Mouse (Mus musculus) thymus, adult 2 months (tissue): ENCODE results near the gene Rfk. TPM values are rescaled to one million over a fixed set of nuclear protein-coding genes. Genes with fewer than 3 reads are reported as not detected.

Source experiments
- DNase-seq: peaks from one replicate; pipeline ENCODE4 v3.0.0; 2021
- H3K27ac ChIP-seq: fragments of 200-500 bp; 2 replicates; pipeline ENCODE4 v1.5.1; 2012; ENCODE audit warnings: low read length, control low read depth; ENCODE audit not compliant: control insufficient read depth, insufficient read depth
- H3K27me3 ChIP-seq: fragments of 200-500 bp; 2 replicates; pipeline ENCODE4 v1.6.1; 2012; ENCODE audit warnings: mild to moderate bottlenecking, low read length, moderate library complexity, mixed read lengths; ENCODE audit not compliant: control insufficient read depth, insufficient read depth
- H3K36me3 ChIP-seq: fragments of 200-500 bp; 2 replicates; pipeline ENCODE4 v1.6.1; 2012; ENCODE audit warnings: mild to moderate bottlenecking, low read length, moderate library complexity; ENCODE audit not compliant: control insufficient read depth, insufficient read depth
- H3K4me1 ChIP-seq: fragments of 200-500 bp; replicated peaks from 2 replicates; pipeline ENCODE4 v1.6.1; 2012; ENCODE audit warnings: low read length; ENCODE audit not compliant: control insufficient read depth, insufficient read depth
- H3K4me3 ChIP-seq: fragments of 200-500 bp; 2 replicates; pipeline ENCODE4 v1.5.1; 2012; ENCODE audit warnings: mild to moderate bottlenecking, low read length, control low read depth, moderate library complexity; ENCODE audit not compliant: control insufficient read depth, insufficient read depth
- CTCF ChIP-seq: fragments of 200-500 bp; IDR thresholded peaks from 2 replicates; pipeline ENCODE4 v1.5.1; 2012; ENCODE audit warnings: mild to moderate bottlenecking, control low read depth, low read length, moderate library complexity, borderline replicate concordance; ENCODE audit not compliant: control insufficient read depth, poor library complexity, insufficient read depth; ENCODE audit errors: extremely low read depth
- POLR2A ChIP-seq: fragments of 200-500 bp; IDR thresholded peaks from 2 replicates; pipeline ENCODE4 v1.6.1; 2012; ENCODE audit warnings: mild to moderate bottlenecking, low read length, control low read depth, moderate library complexity; ENCODE audit not compliant: control insufficient read depth, poor library complexity, insufficient read depth; ENCODE audit errors: extremely low read depth
- WGBS: fragments of 180-500 bp; shearing (Covaris S2); methylation state at CpG from one replicate; pipeline ENCODE4 v1.1.7; 2018; 5-methylcytosine and 5-hydroxymethylcytosine counted together
- polyA plus RNA-seq: library from polyadenylated mRNA; depleted of rRNA; stranded (reverse); fragments of >200 nt; gene quantifications from 2 replicates; pipeline ENCODE4 v1.2.3, GENCODE M21; 2012

The Rfk gene
- polyA plus RNA-seq, 1 experiment: 39.8 TPM

GRCm38 (mm10) chr19:17385426-17385825, 8.4 kb upstream of the Rfk start:
- Histone ChIP-seq H3K4me1 (no peaks in the 10 kb centered on the region), H3K27me3 (no peaks in the 10 kb centered on the region), H3K27ac (no peak overlapping the region), H3K4me3 (no peak overlapping the region), H3K36me3 (no peaks in the 10 kb centered on the region)
- no peak for TF ChIP-seq CTCF
- no peak for TF ChIP-seq POLR2A
- DNase-seq: no peak
- WGBS: 76% methylated on average over 1 of the region's 1 CpGs

GRCm38 (mm10) chr19:17386424-17386823, 7.4 kb upstream of the Rfk start:
- no peak for DNase-seq
- WGBS: 90% methylated on average over 6 of the region's 6 CpGs
- Histone ChIP-seq H3K4me1 (no peaks in the 10 kb centered on the region), H3K4me3 (no peak overlapping the region), H3K27ac (no peak overlapping the region), H3K27me3 (no peaks in the 10 kb centered on the region), H3K36me3 (no peaks in the 10 kb centered on the region)
- no peak for TF ChIP-seq POLR2A
- no peak for TF ChIP-seq CTCF

DNA sequence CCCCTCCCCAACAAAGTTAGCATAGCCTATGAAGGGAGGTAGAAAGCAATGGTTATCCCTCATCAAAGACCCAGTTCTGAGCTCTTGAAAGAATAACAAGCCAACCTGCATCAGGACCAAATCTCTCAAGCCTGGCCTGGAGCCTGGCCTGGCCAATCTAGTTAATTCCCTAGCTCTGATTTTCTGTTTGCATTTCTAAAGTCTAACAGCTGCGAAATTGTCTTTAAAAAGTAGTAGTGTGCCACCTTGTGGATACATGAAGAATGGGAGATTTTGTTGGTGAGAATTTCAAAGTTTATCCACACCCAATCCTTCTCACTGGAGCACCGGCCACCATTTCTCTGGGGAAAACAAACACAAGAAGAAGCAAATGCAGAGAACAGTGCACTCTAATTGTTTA, 5.4 kb upstream of the Rfk start:
- H3K4me1 ChIP-seq: no peaks in the 10 kb centered on the region
- no peak for DNase-seq
- no peak overlapping the region for H3K27ac ChIP-seq
- no peaks in the 10 kb centered on the region for H3K27me3 ChIP-seq
- no peak for TF ChIP-seq POLR2A
- no peak for TF ChIP-seq CTCF
- no peaks in the 10 kb centered on the region for H3K36me3 ChIP-seq
- no peak overlapping the region for H3K4me3 ChIP-seq
- WGBS: 29% methylated on average over 2 of the region's 2 CpGs

DNA sequence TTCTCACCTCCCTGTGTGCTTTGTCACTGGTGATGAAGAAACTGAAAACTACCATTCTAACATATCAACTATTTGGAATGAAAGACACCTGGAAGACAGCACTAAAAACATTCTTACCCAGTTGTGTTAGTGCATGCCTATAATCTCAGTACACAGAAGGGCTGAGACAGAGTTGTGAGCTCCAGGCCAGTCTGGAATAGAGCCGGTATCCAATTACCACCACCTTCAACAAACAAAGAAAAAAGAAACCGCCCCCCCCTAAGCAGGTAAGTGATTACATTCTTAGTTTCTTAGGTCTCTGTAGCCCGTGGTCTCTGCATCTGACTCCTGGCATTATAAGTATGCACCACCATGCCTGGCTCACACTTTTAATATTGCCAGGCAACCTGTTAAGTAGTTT, 977 bp upstream of the Rfk start:
- TF ChIP-seq CTCF: no peak
- 69% methylated on average over 3 of the region's 3 CpGs for WGBS
- Histone ChIP-seq H3K4me1 (no peaks in the 10 kb centered on the region; the same call in 1 of the 2 replicates), H3K36me3 (no peaks in the 10 kb centered on the region), H3K27me3 (no peaks in the 10 kb centered on the region), H3K27ac (no peak overlapping the region), H3K4me3 (no peak overlapping the region)
- DNase-seq: no peak

DNA sequence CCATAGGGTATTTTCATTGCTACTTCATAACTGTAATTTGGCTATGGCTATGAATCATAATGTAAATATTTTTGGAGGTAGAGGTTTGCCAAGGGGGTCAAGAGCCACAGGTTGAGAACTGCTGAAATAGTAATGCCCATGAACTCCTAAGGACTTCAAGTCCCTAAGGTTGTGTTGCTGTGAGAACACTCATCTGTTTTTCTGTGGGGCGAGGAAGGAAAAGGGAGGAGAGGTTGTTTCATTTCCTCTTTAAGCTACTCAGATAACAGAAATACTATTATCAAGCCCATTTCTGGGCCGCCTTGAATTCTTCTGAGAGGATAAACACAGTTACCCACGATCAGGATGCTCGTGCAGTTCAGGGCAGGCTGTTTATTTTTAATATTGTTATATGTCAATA, 3.0 kb downstream of the Rfk start:
- Histone ChIP-seq H3K4me1 (no peaks in the 10 kb centered on the region; the same call in 1 of the 2 replicates), H3K36me3 (peaks cover 18% of the 10 kb centered on the region; the same call in 1 of the 2 replicates), H3K27ac (no peak overlapping the region), H3K4me3 (no peak overlapping the region), H3K27me3 (no peaks in the 10 kb centered on the region)
- 90% methylated on average over 4 of the region's 4 CpGs for WGBS
- no peak for TF ChIP-seq CTCF
- no peak for TF ChIP-seq POLR2A
- no peak for DNase-seq

DNA sequence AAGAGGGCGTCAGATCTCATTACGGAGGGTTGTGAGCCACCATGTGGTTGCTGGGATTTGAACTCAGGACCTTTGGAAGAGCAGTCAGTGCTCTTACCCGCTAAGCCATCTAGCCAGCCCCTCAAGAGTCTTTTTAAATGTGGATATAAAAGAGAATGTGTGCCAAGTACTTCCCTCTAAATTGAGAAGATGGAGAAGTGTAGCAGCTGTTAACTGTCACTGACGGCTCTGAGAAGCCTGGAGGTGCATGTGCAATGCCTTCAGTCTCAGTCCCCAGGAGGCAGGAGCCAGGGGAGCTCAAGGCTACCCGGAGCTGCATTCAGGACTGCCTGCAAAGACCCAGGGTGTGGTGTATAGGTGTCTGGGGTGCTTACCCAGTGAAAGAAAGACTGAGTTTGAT, 4.1 kb downstream of the Rfk start:
- Histone ChIP-seq H3K27ac (no peak overlapping the region), H3K4me1 (no peaks in the 10 kb centered on the region; the same call in 1 of the 2 replicates), H3K36me3 (peaks cover 18% of the 10 kb centered on the region; the same call in 1 of the 2 replicates), H3K4me3 (no peak overlapping the region), H3K27me3 (no peaks in the 10 kb centered on the region)
- TF ChIP-seq POLR2A: no peak
- no peak for TF ChIP-seq CTCF
- 88% methylated on average over 5 of the region's 5 CpGs for WGBS
- DNase-seq: no peak

DNA sequence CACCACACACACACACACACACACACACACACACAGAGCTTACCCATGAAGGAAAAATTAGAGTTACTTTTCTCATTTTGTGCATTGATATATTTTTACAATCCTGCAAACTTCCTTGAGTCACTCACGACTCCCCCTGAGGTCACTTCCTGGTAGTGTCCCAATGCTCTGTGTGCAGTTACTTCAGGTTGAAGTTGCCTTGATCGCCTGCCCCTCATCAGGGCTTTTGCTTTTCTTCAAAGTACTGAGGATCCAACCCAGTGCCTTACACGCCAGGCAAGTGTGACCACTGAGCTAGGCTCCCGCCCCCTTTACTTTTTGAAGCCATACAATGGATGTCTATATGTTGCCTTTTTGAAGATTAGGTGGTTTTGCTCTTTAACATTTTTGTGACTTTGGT, 6.1 kb downstream of the Rfk start:
- Histone ChIP-seq H3K4me1 (no peaks in the 10 kb centered on the region), H3K4me3 (no peak overlapping the region), H3K36me3 (peaks cover 18% of the 10 kb centered on the region; the same call in 1 of the 2 replicates), H3K27me3 (no peaks in the 10 kb centered on the region), H3K27ac (no peak overlapping the region)
- DNase-seq: no peak
- 96% methylated on average over 4 of the region's 4 CpGs for WGBS
- TF ChIP-seq POLR2A: no peak
- TF ChIP-seq CTCF: no peak
